Mouse (Mus musculus) stomach, postnatal 0 days (tissue): ENCODE data around the gene Cntln.

Source experiments
- CTCF ChIP-seq: IDR thresholded peaks from 2 replicates; pipeline ENCODE4 v1.5.1; 2016; ENCODE audit warnings: antibody characterized with exemption, low read depth, mild to moderate bottlenecking, moderate library complexity
- EP300 ChIP-seq: optimal IDR thresholded peaks from 2 replicates; pipeline ENCODE3; 2016; ENCODE audit warnings: antibody characterized with exemption

DNA sequence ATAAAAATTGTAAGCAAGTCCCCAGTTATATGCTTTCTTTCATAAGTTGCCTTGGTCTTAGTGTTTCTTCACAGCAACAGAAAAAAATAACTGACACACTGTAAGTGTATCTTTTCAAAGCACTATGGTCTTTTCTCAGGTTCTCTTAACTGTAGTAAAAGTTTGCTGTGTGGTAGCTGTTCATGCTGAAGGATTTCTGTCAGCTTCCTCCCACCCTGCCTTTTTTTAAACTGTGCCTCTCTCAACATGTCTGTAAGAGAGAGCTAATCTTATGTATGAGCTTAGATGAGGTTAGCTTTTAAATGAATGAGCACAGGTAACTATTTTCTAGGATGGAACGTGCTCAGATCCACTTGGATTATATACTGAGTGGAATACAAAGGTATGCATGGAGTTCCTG, 170.5 kb downstream of the Cntln start:
- TF ChIP-seq CTCF (no peak), EP300 (no peak)
